Mouse (Mus musculus): ENCODE results near the gene Dazl.

DNA sequence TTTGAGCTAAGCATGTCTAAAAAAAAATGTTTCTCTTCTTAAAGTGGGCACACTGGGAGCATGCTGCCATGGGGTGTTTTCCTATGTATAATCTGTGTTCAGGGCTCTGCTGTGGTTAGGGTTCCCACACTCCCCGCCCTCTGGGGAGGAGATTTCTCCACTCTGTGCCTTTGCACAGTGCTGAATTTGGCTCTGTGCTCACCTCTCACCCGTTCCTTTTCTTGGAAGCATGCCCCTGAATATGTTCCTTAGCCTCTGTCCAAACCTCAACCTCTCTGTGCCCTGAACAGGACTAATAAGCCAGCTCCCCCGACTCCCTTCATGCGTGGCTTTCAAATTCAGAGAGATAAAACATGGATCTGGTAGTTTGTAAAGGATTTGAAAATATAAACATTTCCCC lies 63.9 kb downstream of the Dazl start:
- TF ChIP-seq CTCF (IDR thresholded peaks at IDR 0.05; ENCODE audit: low read depth) (no peak), EP300 (IDR thresholded peaks at IDR 0.05; ENCODE audit: low read depth) (no peak)

Measured in heart, postnatal 0 days (tissue).